Mouse (Mus musculus) MEL-GATA-1-ER (cell line): ENCODE measurements around the gene Robo1.

ENCODE experiments used
- DNase-seq: peaks from one replicate; pipeline ENCODE4 v3.0.0-alpha.2; 2012; ENCODE audit warnings: low read depth; ENCODE audit errors: extremely low read depth

The Robo1 gene

DNA sequence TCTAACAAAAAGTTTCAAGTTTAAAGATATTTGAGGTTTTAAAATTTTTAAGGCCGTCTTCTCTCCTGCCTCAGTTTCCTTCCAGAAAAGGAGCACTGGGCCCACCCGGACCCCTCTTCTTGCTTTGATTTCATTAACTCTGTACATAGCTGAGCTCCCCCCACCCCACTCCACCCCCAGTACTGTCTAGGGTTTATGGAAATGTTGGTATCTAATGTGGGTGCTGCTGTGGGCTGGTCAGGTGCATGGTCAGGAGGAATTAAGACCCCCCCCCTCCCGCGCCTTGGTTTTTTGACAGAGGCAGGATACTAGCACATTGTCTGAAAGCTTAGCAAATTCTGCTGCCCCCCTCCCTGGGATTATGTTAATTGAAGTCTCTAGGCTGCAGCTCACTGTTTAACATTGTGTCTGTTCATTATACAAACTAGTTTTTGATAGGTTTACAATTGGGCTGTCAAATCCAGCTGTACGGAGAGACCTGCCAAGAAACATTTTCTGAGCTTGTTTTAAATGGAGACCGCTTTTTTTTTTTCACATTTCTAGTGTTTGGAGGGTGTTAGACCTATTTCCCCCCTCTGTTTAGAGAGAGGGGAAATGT is 620.5 kb downstream of the Robo1 start:
- DNase-seq, result no peak

DNA sequence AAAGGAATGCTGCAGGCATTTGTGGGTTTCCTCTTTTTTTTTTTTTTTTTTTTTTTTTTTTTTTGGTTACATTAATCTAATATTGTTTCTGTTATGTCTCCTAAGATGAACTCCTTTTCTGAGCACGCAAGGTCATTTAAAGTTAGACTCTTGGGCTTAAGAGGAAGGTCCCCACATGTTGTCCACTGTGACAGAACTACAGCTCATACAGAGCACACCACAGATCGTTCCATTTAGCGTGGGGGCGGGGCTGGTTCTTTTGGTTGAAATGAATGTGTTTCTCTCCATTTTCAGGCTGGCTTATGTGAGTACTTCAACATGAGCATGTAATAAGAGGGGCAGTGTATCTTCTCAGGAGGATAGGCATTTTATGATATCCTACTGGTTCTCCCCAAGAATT is 622.8 kb downstream of the Robo1 start:
- DNase-seq, result no peak

- no peak for DNase-seq
Measured at GRCm38 (mm10) chr16:72934908-72935307, 626.8 kb downstream of the Robo1 start.

GRCm38 (mm10) chr16:72937183-72937582 is 629.1 kb downstream of the Robo1 start:
- DNase-seq, result no peak

GRCm38 (mm10) chr16:72939862-72940261 is 631.8 kb downstream of the Robo1 start:
- DNase-seq, result no peak

DNA sequence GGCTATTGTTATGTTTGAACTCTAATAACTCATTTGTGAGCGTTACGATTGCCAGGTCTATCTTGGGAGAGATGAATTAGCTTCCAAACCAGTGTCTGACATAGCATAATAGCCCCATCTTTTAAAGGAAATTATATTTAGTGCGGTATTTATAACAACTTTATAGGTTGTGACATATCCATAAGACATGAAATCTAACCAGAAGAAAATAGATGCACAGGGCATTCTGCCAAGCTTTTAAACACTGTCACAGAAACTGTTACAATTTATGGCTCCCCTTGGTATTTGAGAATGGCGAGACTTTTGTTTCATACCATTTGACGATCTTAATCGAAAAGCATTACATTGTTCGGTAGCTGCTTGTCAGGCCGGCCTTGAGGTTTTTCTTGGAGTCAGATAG is 632.7 kb downstream of the Robo1 start:
- no peak for DNase-seq

DNA sequence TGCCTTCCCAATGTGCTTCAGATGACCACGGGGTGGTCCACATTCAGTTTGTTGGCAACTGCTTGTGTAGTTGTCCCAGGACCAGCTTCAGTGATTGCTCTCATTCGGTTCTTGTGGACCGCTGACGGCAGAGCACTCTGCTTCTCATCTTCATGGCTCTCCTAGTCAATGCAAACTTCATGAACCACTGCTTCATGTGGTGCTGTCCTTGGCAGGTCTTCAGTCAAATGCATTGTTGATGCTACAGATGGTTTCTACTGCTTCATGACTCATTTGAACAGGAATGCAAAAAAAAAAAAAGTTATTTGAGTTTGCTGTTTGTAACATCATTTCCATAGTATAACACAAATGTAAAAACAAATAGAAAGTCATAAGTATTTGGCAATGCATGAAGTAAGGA is 636.3 kb downstream of the Robo1 start:
- DNase-seq, result no peak

DNA sequence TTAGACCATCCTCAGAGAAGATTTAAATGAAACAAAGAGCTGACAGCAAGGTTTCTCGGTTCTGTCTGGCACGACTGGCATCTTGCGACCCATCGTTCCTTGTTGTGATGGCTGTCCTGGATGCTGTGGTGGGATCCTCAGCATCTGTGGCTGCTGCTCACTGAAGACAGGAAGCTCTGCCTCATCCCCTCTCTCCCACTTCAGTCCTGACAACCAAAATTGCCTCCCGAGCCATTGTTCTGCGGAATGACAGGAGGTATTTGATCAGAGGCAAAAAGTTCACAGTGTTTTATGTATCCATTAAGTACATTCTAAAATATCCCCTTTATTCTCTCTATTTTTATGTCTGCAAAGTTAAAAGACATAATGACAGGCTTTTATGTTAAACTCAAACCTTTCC is 643.9 kb downstream of the Robo1 start:
- DNase-seq, result no peak

DNA sequence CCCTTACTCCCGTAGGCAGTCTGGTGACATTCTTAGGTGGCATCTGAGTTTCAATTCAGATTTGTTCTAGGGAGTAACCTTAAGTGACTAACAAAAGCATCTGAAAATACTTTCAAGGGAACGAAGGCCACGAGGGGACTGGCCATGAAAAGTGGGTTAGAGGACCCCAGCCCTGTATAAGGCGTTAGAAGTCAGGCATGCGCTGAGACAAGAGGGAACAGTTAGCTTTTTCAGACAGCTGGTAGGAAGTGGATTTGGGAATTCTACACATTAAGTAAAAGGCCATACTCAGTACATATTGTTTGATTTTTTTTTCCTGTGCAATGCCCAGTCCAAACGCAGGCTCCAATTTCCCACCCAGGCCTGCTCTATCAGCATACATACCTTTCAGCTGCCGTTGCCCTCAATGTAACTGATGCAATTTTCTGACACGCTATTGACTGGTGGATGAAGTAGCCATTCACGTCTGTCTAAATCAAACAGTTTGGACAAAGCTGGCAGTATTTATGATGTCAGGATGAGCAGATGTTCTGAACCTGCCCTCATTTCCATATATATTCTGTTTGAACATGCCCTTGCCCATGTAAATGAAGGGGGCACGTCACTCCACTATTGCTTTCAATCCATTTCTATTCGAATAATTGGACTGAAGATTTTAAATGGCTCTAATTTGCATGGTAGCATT is 651.1 kb downstream of the Robo1 start:
- no peak for DNase-seq

DNA sequence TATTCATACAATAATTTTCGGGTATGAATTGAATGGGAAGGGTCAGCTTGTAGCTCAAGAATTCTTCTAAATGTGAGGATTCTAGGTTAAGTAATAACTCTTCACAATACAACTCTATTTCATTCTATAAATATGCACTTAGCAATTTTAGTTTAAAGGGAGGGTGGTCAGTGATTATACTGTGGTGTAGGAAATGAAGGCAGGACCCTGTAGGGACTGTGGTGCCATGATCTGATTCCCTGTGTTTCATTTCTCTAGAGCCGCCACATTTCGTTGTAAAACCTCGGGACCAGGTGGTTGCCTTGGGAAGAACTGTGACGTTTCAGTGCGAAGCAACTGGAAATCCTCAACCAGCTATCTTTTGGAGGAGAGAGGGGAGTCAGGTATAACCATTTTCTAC is 651.7 kb downstream of the Robo1 start:
- DNase-seq, result no peak

- no peak for DNase-seq
Measured at GRCm38 (mm10) chr16:72963782-72964181, 655.7 kb downstream of the Robo1 start.

- no peak for DNase-seq
Measured at GRCm38 (mm10) chr16:72967509-72967908, 659.4 kb downstream of the Robo1 start.

DNA sequence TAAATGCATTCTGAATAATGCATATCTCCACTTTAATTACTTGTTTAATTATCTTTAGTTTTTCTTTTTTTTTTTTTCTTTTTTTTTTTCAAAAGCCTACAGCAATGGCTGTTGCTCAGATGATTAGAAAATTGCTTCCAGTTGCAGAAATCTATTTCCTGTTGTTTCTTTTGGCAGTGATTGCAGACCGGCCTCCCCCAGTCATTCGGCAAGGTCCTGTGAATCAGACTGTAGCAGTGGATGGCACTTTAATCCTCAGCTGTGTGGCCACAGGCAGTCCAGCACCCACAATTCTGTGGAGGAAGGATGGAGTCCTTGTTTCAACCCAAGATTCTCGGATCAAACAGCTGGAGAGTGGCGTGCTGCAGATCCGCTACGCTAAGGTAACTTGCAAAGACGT is 661.9 kb downstream of the Robo1 start:
- no peak for DNase-seq

GRCm38 (mm10) chr16:72973685-72974084 is 665.6 kb downstream of the Robo1 start:
- no peak for DNase-seq

DNA sequence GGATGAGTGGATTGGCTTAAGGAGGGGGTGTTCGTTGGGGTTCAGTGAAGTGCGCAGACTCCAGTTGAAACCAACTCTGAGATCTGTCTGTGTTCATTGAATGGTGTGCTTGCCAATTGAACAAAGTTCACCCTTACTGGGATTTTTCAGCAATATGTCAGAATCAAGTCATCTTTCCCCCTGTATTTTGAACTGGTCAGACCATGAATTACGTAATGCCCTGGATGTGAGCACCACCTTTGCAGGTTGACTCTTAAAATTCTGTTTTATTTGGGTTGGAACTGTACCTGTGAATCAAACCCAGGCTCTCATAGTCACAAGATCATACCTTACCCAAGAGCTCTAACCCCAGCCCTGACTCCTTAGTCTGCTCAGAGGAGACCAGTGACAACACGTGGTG is 666.6 kb downstream of the Robo1 start:
- DNase-seq, result no peak

GRCm38 (mm10) chr16:72976849-72977576 is 668.9 kb downstream of the Robo1 start:
- DNase-seq, result no peak

- DNase-seq, result peak; percentile 35
Measured at GRCm38 (mm10) chr16:72979407-72980219, 671.5 kb downstream of the Robo1 start.

DNA sequence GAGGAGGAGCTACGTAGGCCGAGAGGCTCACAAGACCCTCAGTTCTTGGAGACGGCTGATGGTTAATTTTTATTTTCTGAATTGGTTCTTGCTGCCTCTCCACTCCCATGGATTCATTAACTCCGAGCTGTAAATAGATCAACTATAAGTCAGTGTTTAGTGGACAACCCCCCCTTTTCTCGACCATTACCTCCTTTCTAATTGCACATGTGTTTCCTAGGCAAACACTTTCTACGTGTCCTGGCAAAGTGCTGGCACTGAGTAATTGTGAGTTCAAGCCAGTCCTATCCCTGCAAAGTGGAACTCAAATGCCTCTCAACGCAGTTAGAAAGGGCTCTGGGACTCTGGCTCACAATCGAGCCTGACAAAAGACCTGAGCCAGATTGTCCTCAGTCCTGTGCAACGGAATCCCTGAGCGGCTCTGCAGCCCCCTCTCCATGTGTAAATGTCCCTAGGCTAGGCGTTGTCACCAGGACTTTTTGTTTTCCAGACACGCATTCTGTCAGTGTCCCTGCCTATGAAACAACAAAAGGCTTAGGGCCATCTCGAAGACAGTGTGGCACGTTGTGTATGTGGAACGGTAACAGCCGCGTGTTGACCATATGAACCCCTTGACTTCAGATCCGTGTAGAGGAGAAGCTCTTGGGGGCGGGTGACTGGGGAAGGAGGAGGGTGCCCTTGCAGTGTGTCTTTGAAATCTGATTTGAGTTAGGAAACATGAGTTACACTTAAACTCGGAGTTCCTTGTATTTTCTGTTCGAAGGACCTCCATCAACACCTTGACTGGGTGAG is 682.5 kb downstream of the Robo1 start:
- DNase-seq, result no peak

- DNase-seq, result no peak
Measured at GRCm38 (mm10) chr16:72993189-72993588, 685.1 kb downstream of the Robo1 start.

- DNase-seq, result no peak
Measured at GRCm38 (mm10) chr16:72993594-72993993, 685.5 kb downstream of the Robo1 start.
